Mouse (Mus musculus) G1E (cell line): Measurements from ENCODE around the gene Tdrd7.

Source experiments
- CTCF ChIP-seq: IDR thresholded peaks from 2 replicates; pipeline ENCODE4 v1.5.1; 2012; ENCODE audit warnings: low read depth, low read length, inconsistent platforms, mixed read lengths
- GATA1 ChIP-seq: IDR thresholded peaks from 2 replicates; pipeline ENCODE4 v1.6.1; 2012; ENCODE audit warnings: borderline replicate concordance, low read length, inconsistent platforms, mixed read lengths
- POLR2AphosphoS5 ChIP-seq: IDR thresholded peaks from 2 replicates; pipeline ENCODE4 v1.6.1; 2012; ENCODE audit warnings: low read depth, low read length, inconsistent platforms; ENCODE audit not compliant: insufficient replicate concordance

DNA sequence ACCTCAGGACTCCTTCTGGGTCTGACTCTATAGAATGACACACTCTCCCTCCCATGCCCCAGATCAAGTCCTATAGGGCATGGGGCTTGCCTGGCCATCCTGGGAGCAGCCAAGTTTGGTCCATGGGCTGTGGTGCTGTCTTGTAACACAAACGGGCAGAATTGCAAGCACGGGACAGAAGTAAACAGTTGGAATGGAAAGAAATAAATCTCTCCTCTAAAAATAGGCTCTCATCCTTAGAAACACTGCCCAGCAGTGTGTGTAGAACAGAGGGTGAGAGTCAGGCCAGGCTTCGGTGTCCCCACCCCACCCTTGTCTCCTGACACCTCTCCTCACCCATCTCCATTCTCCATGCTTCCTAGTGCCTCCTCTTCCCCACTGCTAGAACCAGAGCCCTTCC is 102.9 kb downstream of the Tdrd7 start:
- TF ChIP-seq CTCF (no peak), POLR2AphosphoS5 (no peak), GATA1 (no peak)
